Mouse (Mus musculus) ES-CJ7 (cell line): ENCODE results near the gene Gm3776.
"Not testable (repeated sequence)": the region's sequence is repeated elsewhere in the genome, so short reads cannot be mapped to it uniquely, and the experiment has no call there.

ENCODE experiments used
- DNase-seq: peaks from one replicate; pipeline ENCODE4 v3.0.0; 2011; ENCODE audit warnings: low read depth, low spot score

Gene Gm3776

DNA sequence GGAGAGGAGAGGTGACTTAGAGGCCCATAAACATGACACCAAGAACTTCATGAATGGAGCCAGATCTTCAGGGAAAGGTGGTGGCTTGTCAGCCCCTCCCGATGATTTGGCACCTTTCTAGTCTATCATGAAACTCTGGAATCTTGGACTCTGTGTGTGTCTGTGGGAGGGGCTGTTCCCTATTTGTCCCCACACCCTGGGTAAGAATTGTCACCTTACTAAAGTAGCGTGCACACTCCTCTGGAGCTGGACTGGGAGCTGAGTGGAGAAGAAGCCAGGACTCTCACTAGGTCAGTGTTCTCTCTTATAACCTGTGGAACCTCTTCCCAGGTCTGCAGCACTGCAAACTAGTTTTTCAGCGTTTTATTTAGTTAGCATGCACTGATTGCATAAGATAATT, at the start of gene Gm3776:
Gene Gm3776, plus strand, starts transcription at position 216 of the 400 bp plus-strand sequence.
- DNase-seq, result not testable (repeated sequence)

DNA sequence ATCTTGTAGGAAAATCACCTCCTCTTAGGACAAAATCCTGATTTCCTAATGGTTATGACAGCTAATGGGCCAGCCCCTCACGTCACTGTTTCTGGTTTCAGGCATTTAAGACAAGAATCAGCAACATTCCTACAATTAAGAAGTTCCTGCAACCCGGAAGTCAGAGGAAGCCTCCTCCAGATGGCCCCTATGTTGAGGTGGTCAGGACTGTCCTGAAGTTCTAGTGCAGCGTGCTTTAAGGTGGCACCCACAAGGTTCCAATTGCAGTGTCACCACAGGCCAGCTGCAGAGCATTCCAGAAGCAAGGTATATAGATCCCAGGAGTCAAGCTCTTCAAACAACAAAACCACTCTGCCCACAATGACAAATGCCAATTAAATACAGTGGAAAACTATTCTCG, 48.0 kb upstream of the Gm3776 start:
- no peak for DNase-seq

DNA sequence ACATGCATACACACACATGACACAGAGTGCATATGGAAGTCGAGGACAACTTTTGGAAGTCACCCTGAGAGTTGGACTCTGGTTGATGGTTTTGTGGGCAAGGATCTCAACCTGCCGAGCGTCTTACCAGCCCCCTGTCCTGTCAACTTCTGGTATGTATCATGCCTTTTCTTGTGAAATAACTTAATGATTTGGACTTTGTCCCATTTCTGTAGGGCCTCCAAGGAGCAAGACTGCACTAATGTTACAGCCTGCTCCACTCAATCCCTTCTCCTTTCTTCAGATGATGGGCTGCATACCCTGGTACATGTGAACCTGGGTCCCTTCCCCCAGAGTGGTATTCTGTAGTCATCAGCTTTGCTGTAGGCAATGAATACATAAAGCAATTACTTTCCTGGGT, 46.9 kb upstream of the Gm3776 start:
- DNase-seq, result no peak

DNA sequence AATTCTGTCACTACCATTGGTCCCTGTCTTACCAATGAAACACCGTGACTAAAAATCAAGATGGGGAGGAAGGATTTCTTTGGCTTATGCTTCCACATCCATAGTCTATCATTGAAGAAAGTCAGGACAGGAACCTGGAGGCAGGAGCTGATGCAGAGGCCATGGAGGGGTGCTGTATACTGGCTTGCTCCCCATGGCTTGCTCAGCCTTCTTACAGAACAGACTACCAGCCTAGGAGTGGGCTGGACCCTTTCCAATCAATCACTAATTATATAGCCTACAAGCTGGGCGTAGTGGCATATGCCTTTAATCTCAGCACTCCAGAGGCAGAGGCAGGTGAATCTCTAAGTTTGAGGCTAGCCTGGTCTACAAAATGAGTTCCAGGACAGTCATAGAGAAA, 46.1 kb upstream of the Gm3776 start:
- DNase-seq, result no peak

DNA sequence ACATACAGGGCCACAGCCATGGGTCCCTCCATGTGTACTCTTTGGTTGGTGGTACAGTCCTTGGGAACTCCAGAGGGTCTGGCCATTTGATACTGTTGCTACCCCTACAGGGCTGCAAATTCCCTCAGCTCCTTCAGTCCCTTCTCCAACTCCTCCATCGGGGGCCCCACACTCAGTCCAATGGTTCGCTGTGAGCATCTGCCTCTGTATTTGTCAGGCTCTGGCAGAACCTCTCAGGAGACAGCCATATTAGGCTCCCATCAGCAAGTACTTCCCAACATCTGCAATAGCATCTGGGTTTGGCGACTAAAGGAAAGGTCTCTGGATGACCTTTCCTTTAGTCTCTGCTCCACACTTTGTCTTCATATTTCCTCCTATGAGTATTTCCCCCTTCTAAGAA, 45.4 kb upstream of the Gm3776 start:
- no peak for DNase-seq

DNA sequence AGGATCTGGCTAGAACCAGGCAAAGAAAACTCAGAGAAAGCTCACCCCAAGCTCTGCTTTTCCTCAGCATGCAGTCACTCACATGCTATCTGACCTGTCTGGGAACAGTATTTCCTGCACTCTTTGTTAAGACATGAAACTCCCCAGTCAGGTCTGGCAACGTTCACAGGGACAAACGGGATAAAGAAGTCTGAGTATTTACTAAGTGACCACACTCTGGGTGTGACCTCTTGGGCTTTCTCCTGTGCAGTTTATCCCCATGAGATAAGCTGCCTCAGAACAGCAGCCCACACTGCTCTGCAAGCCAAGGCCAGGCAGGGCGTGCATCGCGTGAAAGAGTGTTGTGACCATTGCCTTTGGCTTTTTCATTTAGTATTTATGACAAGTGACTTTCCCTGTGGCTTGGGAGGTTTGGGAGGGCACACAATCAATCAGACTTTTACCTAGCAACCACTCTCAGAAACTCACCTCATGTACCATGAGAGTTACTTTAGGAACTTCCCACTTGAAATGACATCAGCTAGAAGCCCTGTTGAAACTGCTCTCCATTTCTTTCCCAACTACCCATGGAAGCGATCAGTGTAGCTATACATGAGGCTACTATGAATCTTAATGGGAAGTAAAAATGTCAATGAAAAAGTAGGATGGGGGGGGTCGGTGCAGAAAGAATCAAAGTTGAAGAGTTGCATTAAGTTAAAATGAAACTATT, 44.4 kb upstream of the Gm3776 start:
- DNase-seq, result no peak

DNA sequence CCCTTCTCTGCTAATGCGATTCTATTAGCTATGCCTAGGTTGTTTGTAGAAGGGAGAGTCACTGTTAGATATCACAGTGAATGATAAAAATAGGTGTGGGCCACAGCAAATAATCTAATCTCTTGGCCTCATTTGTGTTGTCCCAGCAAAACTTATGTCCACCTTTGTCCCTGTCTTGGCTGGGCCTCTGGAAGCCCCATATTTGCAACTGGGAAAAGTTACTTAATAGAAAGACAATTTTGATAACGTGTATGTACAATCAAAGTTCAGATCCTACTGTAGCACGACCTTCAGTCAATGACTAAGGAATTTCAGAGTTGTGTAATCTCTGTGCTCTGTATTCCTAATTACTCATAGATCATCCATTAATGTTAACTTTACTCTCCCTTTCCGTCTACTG, 39.9 kb upstream of the Gm3776 start:
- no peak for DNase-seq

DNA sequence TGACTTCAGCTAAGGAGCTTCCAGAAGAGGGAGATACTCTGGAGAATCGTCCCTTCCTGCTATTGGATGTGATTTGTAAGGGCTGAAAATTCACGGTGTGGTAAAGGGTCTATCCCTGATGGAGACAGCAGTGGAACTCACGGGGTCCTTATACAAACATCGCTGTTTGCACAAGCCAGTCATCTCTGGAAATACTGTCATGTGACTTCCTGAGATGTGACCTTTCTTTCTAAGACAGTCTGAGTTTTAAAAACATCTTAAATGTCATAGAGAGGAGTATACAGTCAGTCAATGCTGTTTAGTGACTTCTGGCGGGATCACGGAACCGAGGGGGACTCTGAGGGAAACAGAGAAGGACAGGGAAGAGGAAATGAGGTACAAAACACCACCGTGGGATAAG, 34.3 kb upstream of the Gm3776 start:
- DNase-seq, result no peak

DNA sequence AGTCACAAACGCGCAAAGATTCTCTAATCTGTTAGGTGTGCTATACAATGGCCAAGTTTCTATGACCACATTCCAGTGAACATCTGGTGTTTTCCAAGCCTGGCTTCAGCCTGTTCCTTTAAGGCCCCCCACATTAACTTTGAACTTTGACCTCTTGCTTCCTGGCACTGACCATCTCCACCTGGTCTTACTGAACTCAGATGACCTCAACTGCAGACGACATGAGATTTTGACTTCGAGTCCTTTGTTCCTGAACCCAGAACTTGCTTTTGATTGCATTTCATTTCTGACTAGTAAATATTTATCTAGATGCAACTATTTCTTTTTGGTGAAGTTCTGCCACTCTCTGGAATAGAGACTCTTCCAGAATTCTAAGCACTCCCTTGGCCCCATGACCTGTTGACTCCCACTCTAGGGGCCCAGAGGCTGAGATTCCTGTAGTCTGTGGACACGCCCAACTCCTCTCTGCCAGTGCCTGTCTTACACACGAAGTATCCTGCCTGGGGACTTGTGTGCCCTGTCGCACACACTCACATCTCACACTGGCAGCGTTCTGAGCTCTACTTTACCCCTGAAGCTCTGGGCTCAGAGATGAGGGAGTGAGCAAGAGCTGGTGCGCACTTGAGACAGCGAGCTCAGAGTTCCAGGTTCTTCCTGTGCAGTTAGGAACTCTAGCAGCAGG, 33.6 kb upstream of the Gm3776 start:
- no peak for DNase-seq

DNA sequence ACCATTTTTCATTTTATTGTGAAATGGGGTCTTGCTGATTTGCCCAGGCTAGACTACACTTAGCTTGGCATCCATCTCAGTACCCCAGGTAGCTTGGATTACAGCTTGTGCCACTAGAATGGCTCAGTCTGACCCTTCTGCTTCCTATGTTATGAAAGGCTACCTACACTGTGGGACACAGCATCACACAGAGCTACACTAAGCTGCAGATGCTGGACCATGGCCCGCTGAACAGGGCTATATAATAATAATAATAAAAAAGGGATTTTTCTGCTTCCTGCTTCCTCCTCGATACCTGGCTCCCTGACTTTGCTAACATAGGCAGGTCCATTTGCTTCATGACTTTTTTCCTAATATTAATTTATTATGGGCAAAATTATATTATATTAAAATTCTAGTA, 32.5 kb upstream of the Gm3776 start:
- no peak for DNase-seq

DNA sequence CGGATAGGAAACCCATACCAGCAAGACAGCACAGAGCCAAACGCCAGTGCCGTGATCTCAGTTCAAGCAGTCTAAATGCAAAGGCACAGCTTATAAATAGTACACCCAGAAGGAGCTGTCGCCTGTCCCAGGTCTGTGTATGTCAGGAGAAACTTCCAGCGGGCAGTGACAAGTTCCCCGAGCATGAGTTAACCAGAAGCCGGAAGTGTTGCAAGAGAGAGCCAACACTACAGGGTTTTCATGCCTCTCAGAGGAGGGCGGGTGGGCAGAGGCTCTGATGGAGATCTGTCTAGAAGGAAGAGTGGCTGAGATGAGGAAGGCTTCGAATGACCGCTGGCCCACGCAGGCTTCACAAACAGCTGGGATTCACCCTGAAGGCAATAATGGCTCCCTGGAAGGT, 31.6 kb upstream of the Gm3776 start:
- no peak for DNase-seq

DNA sequence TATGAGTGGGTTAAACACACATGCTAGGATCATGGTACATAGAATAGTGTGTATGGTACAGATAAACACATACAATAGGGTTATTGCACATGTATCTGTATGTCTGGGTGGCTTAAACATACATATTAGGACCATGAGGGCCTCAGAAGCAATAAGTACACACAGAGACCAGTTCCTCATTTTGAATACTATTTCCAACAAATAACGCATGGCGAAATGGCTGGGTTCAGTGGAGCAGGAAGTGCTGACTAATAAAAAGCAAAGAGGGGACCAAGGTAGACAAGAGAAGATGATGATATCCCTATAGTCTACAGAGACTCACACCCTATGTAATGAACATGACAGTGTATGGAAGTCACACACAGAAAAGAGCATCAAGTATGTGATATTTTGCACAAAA, 28.8 kb upstream of the Gm3776 start:
- no peak for DNase-seq

DNA sequence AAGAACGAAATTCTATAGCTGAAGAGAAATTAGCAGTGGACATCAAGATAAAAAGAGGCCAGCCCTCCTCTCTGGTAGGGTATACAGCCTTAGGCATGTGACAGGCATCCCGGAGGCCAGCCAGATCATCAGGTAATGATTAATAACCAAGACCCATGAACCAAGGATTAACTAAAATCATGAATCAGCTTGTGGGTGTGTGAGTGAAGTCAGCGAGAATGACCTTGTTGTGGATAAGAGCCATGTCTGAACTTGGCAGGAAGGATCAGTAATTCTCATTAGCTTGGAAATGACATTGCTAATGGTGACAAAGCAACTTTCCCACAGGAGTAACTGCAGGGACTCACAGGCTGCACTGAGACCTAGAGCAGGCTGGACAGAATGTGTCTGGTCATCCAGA, 27.3 kb upstream of the Gm3776 start:
- DNase-seq, result not testable (repeated sequence)

DNA sequence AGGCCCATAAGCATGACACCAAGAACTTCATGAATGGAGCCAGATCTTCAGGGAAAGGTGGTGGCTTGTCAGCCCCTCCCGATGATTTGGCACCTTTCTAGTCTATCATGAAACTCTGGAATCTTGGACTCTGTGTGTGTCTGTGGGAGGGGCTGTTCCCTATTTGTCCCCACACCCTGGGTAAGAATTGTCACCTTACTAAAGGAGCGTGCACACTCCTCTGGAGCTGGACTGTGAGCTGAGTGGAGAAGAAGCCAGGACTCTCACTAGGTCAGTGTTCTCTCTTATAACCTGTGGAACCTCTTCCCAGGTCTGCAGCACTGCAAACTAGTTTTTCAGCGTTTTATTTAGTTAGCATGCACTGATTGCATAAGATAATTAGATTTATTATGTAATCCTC, 26.5 kb upstream of the Gm3776 start, which contains the start of gene Gsta1:
Gene Gsta1, plus strand, starts transcription at position 196 of the 400 bp plus-strand sequence.
- not testable (repeated sequence) for DNase-seq

DNA sequence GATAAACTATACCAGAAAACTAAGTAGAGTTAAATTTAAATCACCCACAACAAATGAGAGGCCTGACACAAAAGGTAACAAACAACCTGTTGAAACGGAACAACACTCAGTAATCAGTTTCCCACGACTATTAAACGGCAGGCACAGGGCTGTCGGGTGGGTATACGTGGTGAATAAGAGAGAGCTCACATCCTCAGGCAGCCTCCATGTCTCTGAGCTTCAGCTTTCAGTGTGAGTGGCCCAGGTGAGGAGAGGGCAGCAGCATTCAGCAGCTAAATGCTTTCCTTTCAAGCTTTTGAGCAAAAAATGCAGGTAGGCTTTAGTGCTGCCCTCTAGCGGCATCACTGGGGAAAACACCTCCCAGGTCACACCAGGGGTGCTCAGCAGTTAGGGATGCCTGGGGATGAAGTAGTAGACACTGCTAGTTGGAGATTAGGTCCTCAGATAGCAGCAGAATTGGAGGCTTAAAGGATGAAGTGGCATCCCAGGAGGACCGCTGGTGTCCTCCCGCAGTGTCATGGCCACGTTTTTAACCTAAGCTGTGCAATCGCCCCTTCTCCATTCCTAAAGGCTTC, 23.7 kb upstream of the Gm3776 start:
- not testable (repeated sequence) for DNase-seq

DNA sequence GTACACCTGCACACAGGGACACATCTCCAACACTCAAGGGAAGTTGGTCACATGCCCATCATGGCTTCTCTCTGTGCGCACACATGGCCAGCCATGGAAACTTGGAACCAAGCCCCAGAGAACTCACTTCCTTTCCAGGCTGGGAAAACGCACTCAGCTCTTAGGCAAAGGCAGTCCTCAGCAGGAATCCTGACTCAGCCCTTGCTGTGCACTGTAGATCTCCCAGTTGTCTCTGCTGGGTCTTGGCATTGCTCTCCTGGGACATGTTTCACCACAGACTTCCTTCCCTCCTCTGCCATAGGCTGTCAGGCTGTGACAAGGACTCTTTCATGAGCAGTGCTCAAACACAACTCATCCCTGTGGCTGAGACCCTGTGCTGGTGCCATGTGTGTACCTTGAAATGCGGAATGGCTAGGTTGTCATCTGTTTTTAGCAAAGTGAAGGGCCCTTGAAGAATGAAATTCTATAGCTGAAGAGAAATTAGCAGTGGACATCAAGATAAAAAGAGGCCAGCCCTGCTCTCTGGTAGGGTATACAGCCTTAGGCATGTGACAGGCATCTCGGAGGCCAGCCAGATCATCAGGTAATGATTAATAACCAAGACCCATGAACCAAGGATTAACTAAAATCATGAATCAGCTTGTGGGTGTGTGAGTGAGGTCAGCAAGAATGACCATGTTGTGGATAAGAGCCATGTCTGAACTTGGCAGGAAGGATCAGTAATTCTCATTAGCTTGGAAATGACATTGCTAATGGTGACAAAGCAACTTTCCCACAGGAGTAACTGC, 1.1 kb upstream of the Gm3776 start:
- not testable (repeated sequence) for DNase-seq

DNA sequence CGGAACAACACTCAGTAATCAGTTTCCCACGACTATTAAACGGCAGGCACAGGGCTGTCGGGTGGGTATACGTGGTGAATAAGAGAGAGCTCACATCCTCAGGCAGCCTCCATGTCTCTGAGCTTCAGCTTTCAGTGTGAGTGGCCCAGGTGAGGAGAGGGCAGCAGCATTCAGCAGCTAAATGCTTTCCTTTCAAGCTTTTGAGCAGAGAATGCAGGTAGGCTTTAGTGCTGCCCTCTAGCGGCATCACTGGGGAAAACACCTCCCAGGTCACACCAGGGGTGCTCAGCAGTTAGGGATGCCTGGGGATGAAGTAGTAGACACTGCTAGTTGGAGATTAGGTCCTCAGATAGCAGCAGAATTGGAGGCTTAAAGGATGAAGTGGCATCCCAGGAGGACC, 2.8 kb downstream of the Gm3776 start:
- not testable (repeated sequence) for DNase-seq

DNA sequence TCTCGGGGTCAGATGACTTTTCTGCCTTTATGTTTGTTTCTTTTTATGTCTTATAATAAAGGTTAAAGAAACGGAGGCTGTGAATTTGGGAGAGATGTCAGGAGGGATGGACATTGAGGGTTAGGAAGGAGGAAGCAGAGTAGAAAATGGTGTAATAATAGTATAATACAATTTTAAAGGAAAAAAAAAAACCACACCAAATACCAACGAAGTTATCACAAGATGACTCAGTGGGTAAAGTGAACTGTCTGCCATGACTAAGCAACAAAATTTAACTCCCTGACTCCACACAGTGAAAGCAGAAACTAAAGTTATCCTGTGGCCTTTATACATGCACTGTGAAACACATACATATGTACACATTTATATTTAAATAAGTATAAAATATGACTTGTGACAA, 14.0 kb downstream of the Gm3776 start:
- DNase-seq, result not testable (repeated sequence)

DNA sequence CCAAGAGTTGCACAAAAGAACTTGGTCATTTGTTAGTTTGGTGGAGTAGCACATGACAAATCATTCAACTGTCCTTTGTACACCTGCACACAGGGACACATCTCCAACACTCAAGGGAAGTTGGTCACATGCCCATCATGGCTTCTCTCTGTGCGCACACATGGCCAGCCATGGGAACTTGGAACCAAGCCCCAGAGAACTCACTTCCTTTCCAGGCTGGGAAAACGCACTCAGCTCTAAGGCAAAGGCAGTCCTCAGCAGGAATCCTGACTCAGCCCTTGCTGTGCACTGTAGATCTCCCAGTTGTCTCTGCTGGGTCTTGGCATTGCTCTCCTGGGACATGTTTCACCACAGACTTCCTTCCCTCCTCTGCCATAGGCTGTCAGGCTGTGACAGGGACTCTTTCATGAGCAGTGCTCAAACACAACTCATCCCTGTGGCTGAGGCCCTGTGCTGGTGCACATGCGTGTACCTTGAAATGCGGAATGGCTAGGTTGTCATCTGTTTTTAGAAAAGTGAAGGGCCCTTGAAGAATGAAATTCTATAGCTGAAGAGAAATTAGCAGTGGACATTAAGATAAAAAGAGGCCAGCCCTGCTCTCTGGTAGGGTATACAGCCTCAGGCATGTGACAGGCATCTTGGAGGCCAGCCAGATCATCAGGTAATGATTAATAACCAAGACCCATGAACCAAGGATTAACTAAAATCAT, 25.2 kb downstream of the Gm3776 start:
- DNase-seq, result not testable (repeated sequence)

DNA sequence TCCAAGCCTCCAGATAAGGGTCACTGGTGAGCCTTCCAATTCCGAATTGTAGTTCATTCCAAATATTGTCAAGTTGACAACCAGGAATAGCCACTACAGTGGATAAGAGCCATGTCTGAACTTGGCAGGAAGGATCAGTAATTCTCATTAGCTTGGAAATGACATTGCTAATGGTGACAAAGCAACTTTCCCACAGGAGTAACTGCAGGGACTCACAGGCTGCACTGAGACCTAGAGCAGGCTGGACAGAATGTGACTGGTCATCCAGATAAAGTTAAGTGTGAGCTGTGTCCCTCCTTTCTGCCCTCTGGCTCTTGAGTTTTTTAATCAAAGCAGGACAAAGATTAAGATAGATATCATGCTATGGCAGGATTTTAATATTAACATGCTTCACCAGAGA, 32.1 kb downstream of the Gm3776 start:
- not testable (repeated sequence) for DNase-seq

DNA sequence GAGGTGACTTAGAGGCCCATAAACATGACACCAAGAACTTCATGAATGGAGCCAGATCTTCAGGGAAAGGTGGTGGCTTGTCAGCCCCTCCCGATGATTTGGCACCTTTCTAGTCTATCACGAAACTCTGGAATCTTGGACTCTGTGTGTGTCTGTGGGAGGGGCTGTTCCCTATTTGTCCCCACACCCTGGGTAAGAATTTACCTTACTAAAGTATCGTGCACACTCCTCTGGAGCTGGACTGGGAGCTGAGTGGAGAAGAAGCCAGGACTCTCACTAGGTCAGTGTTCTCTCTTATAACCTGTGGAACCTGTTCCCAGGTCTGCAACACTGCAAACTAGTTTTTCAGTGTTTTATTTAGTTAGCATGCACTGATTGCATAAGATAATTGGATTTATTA, 32.8 kb downstream of the Gm3776 start, which contains the start of gene Gm10639:
Gene Gm10639, plus strand, starts transcription at position 201 of the 400 bp plus-strand sequence.
- not testable (repeated sequence) for DNase-seq
